Mouse (Mus musculus) heart, embryonic 13.5 days (tissue): ENCODE measurements at regions not wholly inside any gene's neighbourhood (a gene's known extent, or its start where the extent isn't known, plus 50 kb on each side); places are given as distances from the start of the nearest gene placed in this dataset.

ENCODE experiments used
- ATAC-seq: fragments of 200-750 bp; cut with Nextera tagmentation; 2 replicates; pipeline ENCODE4 v1.8.0; 2017; ENCODE audit warnings: moderate TSS enrichment; ENCODE audit not compliant: insufficient number of reproducible peaks, low FRiP score, low TSS enrichment; ENCODE audit errors: extremely low read depth
- H3K27ac ChIP-seq: fragments of 300-500 bp; sonication (generic); replicated peaks from 2 replicates; pipeline ENCODE4 v1.5.1; 2015; ENCODE audit warnings: moderate library complexity, mild to moderate bottlenecking, inconsistent platforms
- H3K27me3 ChIP-seq: fragments of 300-500 bp; sonication (generic); replicated peaks from 2 replicates; pipeline ENCODE4 v1.6.1; 2015; ENCODE audit warnings: mild to moderate bottlenecking, inconsistent platforms
- H3K36me3 ChIP-seq: fragments of 300-500 bp; sonication (generic); 2 replicates; pipeline ENCODE4 v1.6.1; 2015; ENCODE audit warnings: mild to moderate bottlenecking, inconsistent platforms
- H3K4me1 ChIP-seq: fragments of 300-500 bp; sonication (generic); 2 replicates; pipeline ENCODE4 v1.6.1; 2015; ENCODE audit warnings: inconsistent platforms
- H3K4me2 ChIP-seq: fragments of 300-500 bp; sonication (generic); 2 replicates; pipeline ENCODE4 v1.6.1; 2015; ENCODE audit warnings: inconsistent platforms, mild to moderate bottlenecking, moderate library complexity
- H3K4me3 ChIP-seq: fragments of 300-500 bp; sonication (generic); 2 replicates; pipeline ENCODE4 v1.5.1; 2015; ENCODE audit warnings: moderate library complexity, mild to moderate bottlenecking, inconsistent platforms
- H3K9ac ChIP-seq: fragments of 300-500 bp; sonication (generic); 2 replicates; pipeline ENCODE4 v1.6.1; 2015; ENCODE audit warnings: inconsistent platforms, mild to moderate bottlenecking, moderate library complexity
- H3K9me3 ChIP-seq: fragments of 300-500 bp; sonication (generic); 2 replicates; pipeline ENCODE4 v1.6.1; 2016; ENCODE audit warnings: inconsistent platforms
- WGBS: fragments of 180-500 bp; shearing (Covaris S2); methylation state at CpG from one replicate; pipeline ENCODE4 v1.1.7; 2015; ENCODE audit warnings: mixed read lengths; 5-methylcytosine and 5-hydroxymethylcytosine counted together

GRCm38 (mm10) chr2:64860113-64860512 lies 164.7 kb downstream of the Grb14 start:
- 76% methylated on average over 2 of the region's 2 CpGs for WGBS

DNA sequence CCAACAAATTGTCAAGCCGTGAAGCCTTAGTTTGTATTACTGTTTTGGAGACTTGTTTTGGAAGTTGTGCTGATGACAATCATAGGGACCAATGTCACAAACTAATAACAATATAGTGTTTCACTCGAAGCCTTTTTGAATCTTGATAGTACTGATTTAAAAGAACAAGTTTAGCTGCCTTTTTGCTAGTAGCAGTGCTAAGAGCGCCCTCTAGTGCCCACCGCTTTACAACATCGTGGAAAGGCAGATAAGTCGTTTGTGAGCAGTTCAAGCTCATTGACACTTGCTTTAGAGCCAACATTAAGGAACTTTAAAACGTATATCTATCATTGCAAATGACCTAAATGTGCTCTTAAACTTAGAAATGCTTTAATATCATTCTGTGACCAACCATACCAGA lies 170.9 kb downstream of the Grb14 start:
- peak overlapping the region; percentile 38 for H3K4me2 ChIP-seq
- 14% methylated on average over 7 of the region's 7 CpGs for WGBS

More at GRCm38 (mm10) chr2:64860113-64860512, 164.7 kb downstream of the Grb14 start:
- Histone ChIP-seq H3K9ac (no peak overlapping the region), H3K36me3 (no peaks in the 10 kb centered on the region), H3K27me3 (no peaks in the 10 kb centered on the region), H3K9me3 (no peaks in the 10 kb centered on the region), H3K4me1 (no peaks in the 10 kb centered on the region), H3K4me3 (no peak overlapping the region), H3K4me2 (no peak overlapping the region), H3K27ac (no peak overlapping the region)
- ATAC-seq = no peak

DNA sequence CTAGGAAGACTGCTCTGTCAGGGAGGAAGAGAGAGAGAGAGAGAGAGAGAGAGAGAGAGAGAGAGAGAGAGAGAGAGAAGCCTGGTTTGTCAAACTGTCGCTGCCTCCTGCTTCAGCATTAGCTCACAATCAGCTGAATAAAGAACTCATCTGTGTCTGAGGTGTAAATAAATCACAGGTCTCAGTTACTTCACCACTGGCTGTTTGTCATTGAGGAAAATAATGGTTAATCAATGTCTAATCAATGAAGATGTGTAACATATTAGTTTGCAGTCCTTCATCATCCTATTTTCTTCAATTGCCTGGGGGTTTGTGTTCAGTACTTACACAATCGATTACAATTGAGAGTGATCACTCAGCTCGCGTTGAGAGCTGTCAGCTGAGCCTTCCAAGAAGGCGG lies 171.9 kb downstream of the Grb14 start:
- no peaks in the 10 kb centered on the region for H3K27me3 ChIP-seq
- H3K4me3 ChIP-seq = no peak overlapping the region
- peaks cover 14% of the 10 kb centered on the region for H3K4me1 ChIP-seq
- H3K27ac ChIP-seq = no peak overlapping the region
- no peaks in the 10 kb centered on the region for H3K36me3 ChIP-seq
- no peaks in the 10 kb centered on the region for H3K9me3 ChIP-seq
- ATAC-seq = no peak
- no peak overlapping the region for H3K4me2 ChIP-seq
- WGBS = 49% methylated on average over 5 of the region's 5 CpGs
- no peak overlapping the region for H3K9ac ChIP-seq

More for the DNA sequence above, 170.9 kb downstream of the Grb14 start:
- no peak for ATAC-seq
- Histone ChIP-seq H3K27me3 (no peaks in the 10 kb centered on the region), H3K4me3 (no peak overlapping the region), H3K9ac (no peak overlapping the region), H3K4me1 (peaks cover 10% of the 10 kb centered on the region), H3K9me3 (no peaks in the 10 kb centered on the region), H3K27ac (no peak overlapping the region), H3K36me3 (no peaks in the 10 kb centered on the region)

DNA sequence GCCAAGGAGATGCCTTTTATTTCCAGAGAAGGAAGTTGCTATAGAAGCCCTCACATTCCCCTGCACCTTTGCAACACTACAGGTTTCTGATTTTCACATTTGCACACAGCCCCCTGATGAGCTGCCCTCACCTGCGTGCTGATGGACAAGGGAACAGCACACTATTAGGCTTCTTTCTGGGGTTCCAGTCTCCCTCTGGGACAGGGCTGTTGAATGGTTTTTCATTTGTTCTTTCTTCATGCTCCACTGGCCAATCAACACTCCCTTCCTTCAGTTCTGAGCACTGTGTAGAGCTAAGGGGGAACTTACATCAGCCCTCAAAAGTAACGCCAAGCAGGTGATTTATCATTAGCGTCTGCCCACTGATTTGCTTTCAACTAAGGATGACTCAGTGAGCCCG lies 173.7 kb downstream of the Grb14 start:
- WGBS = 71% methylated on average over 4 of the region's 4 CpGs
- ATAC-seq = no peak
- Histone ChIP-seq H3K36me3 (no peaks in the 10 kb centered on the region), H3K4me1 (peaks cover 14% of the 10 kb centered on the region), H3K9me3 (no peaks in the 10 kb centered on the region), H3K4me2 (no peak overlapping the region), H3K9ac (no peak overlapping the region), H3K27me3 (no peaks in the 10 kb centered on the region), H3K27ac (no peak overlapping the region), H3K4me3 (no peak overlapping the region)

- no peak for ATAC-seq
Observed at GRCm38 (mm10) chr2:64850656-64851055, 174.1 kb downstream of the Grb14 start.

GRCm38 (mm10) chr2:64824494-64824893 lies 200.3 kb downstream of the Grb14 start:
- 82% methylated on average over 9 of the region's 9 CpGs for WGBS
- H3K27me3 ChIP-seq = no peaks in the 10 kb centered on the region
- H3K4me1 ChIP-seq = no peaks in the 10 kb centered on the region
- no peak overlapping the region for H3K4me2 ChIP-seq
- H3K36me3 ChIP-seq = no peaks in the 10 kb centered on the region
- H3K27ac ChIP-seq = no peak overlapping the region
- H3K9ac ChIP-seq = no peak overlapping the region
- no peak overlapping the region for H3K4me3 ChIP-seq
- no peaks in the 10 kb centered on the region for H3K9me3 ChIP-seq
- ATAC-seq = no peak

More at GRCm38 (mm10) chr2:64850656-64851055, 174.1 kb downstream of the Grb14 start:
- Histone ChIP-seq H3K27ac (no peak overlapping the region), H3K9me3 (no peaks in the 10 kb centered on the region), H3K4me3 (no peak overlapping the region), H3K36me3 (no peaks in the 10 kb centered on the region), H3K4me2 (no peak overlapping the region), H3K27me3 (no peaks in the 10 kb centered on the region), H3K4me1 (peaks cover 14% of the 10 kb centered on the region), H3K9ac (no peak overlapping the region)
- 94% methylated on average over 3 of the region's 3 CpGs for WGBS

- H3K9ac ChIP-seq = no peak overlapping the region
- WGBS = 65% methylated on average over 7 of the region's 7 CpGs
- no peak for ATAC-seq
- no peak overlapping the region for H3K4me3 ChIP-seq
- H3K4me2 ChIP-seq = no peak overlapping the region
- H3K36me3 ChIP-seq = no peaks in the 10 kb centered on the region
- no peak overlapping the region for H3K27ac ChIP-seq
- no peaks in the 10 kb centered on the region for H3K27me3 ChIP-seq
- H3K4me1 ChIP-seq = no peaks in the 10 kb centered on the region
- no peaks in the 10 kb centered on the region for H3K9me3 ChIP-seq
Observed at GRCm38 (mm10) chr2:64823905-64824304, 200.9 kb downstream of the Grb14 start.

- no peaks in the 10 kb centered on the region for H3K36me3 ChIP-seq
- no peak for ATAC-seq
- H3K4me1 ChIP-seq = no peaks in the 10 kb centered on the region
- H3K27me3 ChIP-seq = no peaks in the 10 kb centered on the region
- no peak overlapping the region for H3K4me2 ChIP-seq
- H3K9me3 ChIP-seq = no peaks in the 10 kb centered on the region
- 59% methylated on average over 6 of the region's 6 CpGs for WGBS
- no peak overlapping the region for H3K9ac ChIP-seq
- no peak overlapping the region for H3K4me3 ChIP-seq
- H3K27ac ChIP-seq = no peak overlapping the region
Observed at GRCm38 (mm10) chr2:64823074-64823473, 201.7 kb downstream of the Grb14 start.

DNA sequence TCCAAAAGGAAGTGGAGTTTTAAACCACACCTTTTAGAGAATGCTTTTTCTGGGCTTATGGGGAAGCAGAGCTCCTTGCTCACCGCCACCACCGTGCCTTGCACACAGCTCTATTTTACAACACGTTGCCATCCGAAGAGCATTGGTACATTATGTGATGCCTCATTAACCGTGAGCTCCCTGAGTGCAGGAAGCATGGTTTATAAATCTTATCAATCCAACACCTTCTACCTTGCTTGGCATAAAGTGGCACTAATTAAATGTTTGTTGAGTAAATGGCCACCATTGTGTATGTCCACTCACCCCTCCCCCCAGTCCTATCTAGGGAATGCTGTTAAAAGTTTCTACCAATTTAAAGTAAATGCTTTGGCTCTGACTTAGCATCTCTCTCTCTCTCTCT lies 206.6 kb downstream of the Grb14 start:
- Histone ChIP-seq H3K27ac (no peak overlapping the region), H3K4me3 (no peak overlapping the region), H3K9ac (no peak overlapping the region), H3K9me3 (no peaks in the 10 kb centered on the region), H3K4me1 (peaks cover 3% of the 10 kb centered on the region; the same call in 1 of the 2 replicates), H3K36me3 (no peaks in the 10 kb centered on the region), H3K4me2 (no peak overlapping the region), H3K27me3 (no peaks in the 10 kb centered on the region)
- WGBS = 81% methylated on average over 5 of the region's 5 CpGs
- ATAC-seq = no peak
